Mouse (Mus musculus): ENCODE measurements around the gene Sms.

DNA sequence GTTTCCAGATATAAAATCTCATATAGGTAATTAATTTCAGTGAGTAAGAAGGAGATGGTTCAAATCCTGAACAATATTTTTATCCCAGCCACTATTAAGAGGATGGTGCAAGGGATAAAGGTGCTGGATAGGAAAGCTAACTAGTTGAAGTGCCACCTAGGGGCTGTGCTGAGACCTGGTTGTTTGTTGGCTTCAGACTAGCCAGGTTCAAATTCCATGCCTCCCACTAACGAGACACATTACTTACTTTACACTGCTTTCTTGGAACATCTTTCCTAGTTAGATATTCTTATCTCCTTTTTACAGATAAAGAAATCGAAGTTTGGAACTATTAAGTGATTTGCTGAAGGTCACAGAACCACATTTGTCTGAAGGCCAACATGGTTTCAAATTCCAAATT, 72.6 kb downstream of the Sms start:
- no peak for TF ChIP-seq CTCF (IDR thresholded peaks at IDR 0.05; ENCODE audit: low read depth)
- no peak for TF ChIP-seq EP300 (IDR thresholded peaks at IDR 0.05; ENCODE audit: low read depth)
